Comparison of ENCODE assay signal across 11 mouse cellular contexts in genomic region chr14:74864805-74865483, GRCm38 (mm10).
DNase-seq lines count a peak whose midpoint lies in the region; ATAC-seq and TF ChIP-seq lines count a peak whose summit lies in the region.
"Had no signal": no experiment of that assay in that cellular context is flagged by ENCODE, and none has a peak within 500 bp of the region (broad histone marks: within the 10 kb centered on the region; RNA-seq: fewer than 3 reads in every experiment).

No protein-coding gene starts in this region.

- TF ChIP-seq EP300 in ES-Bruce4 (IDR thresholded peaks at IDR 0.05; ENCODE audit: insufficient read depth, low read depth, low read length), result no peak

- H3K4me2 ChIP-seq in kidney, embryonic 15.5 days, result no peak overlapping the region
- H3K4me2 ChIP-seq in embryonic facial prominence, embryonic 13.5 days, result no peak overlapping the region
- no peak overlapping the region for H3K4me2 ChIP-seq in liver, embryonic 15.5 days
- H3K4me2 ChIP-seq in forebrain, embryonic 11.5 days (ENCODE audit: low read depth, low read length, severe bottlenecking), result no peak overlapping the region

- ATAC-seq in kidney, embryonic 15.5 days (replicated peaks; ENCODE audit: low FRiP score), result peak; percentile 52; the same call in 1 of the 2 replicates
- ATAC-seq in embryonic facial prominence, embryonic 13.5 days (ENCODE audit: insufficient number of reproducible peaks, insufficient read depth, low FRiP score, low TSS enrichment, low read depth), result no peak
- no peak for ATAC-seq in liver, embryonic 15.5 days (ENCODE audit: insufficient read depth)
- ATAC-seq in forebrain, embryonic 11.5 days (replicated peaks; ENCODE audit: low FRiP score), result no peak

- H3K27me3 ChIP-seq in kidney, embryonic 15.5 days, result no peaks in the 10 kb centered on the region
- no peaks in the 10 kb centered on the region for H3K27me3 ChIP-seq in ES-Bruce4 (ENCODE audit: control insufficient read depth, insufficient read depth, low read length, poor library complexity, severe bottlenecking)
- H3K27me3 ChIP-seq in embryonic facial prominence, embryonic 13.5 days, result no peaks in the 10 kb centered on the region
- no peaks in the 10 kb centered on the region for H3K27me3 ChIP-seq in liver, embryonic 15.5 days
- no peaks in the 10 kb centered on the region for H3K27me3 ChIP-seq in forebrain, embryonic 11.5 days (ENCODE audit: control insufficient read depth, insufficient read depth, low read length)

- H3K4me1 ChIP-seq in kidney, embryonic 15.5 days, result peaks cover 69% of the 10 kb centered on the region
- peaks cover 1% of the 10 kb centered on the region for H3K4me1 ChIP-seq in ES-Bruce4 (ENCODE audit: control insufficient read depth, insufficient read depth, low read length)
- peaks cover 42% of the 10 kb centered on the region for H3K4me1 ChIP-seq in embryonic facial prominence, embryonic 13.5 days
- peaks cover 61% of the 10 kb centered on the region for H3K4me1 ChIP-seq in liver, embryonic 15.5 days (replicated peaks)
- peaks cover 2% of the 10 kb centered on the region; the same call in 1 of the 2 replicates for H3K4me1 ChIP-seq in forebrain, embryonic 11.5 days (replicated peaks; ENCODE audit: control insufficient read depth, insufficient read depth, low read length)

- H3K36me3 ChIP-seq in kidney, embryonic 15.5 days, result no peaks in the 10 kb centered on the region
- H3K36me3 ChIP-seq in ES-Bruce4 (ENCODE audit: control insufficient read depth, insufficient read depth, low read length, poor library complexity, severe bottlenecking), result no peaks in the 10 kb centered on the region
- H3K36me3 ChIP-seq in embryonic facial prominence, embryonic 13.5 days, result no peaks in the 10 kb centered on the region
- H3K36me3 ChIP-seq in liver, embryonic 15.5 days (replicated peaks), result no peaks in the 10 kb centered on the region
- no peaks in the 10 kb centered on the region for H3K36me3 ChIP-seq in forebrain, embryonic 11.5 days (ENCODE audit: control insufficient read depth, insufficient read depth, low read length)

- 46% methylated on average over 5 of the region's 5 CpGs for WGBS in kidney, embryonic 15.5 days
- 61% methylated on average over 5 of the region's 5 CpGs for WGBS in embryonic facial prominence, embryonic 13.5 days
- WGBS in liver, embryonic 15.5 days (ENCODE audit: insufficient replicate concordance), result 57% methylated on average over 5 of the region's 5 CpGs
- WGBS in forebrain, embryonic 11.5 days, result 85% methylated on average over 5 of the region's 5 CpGs

- H3K4me3 ChIP-seq in kidney, embryonic 15.5 days (replicated peaks), result no peak overlapping the region
- no peak overlapping the region for H3K4me3 ChIP-seq in ES-Bruce4 (ENCODE audit: low read depth, low read length)
- no peak overlapping the region for H3K4me3 ChIP-seq in embryonic facial prominence, embryonic 13.5 days
- no peak overlapping the region for H3K4me3 ChIP-seq in liver, embryonic 15.5 days (replicated peaks)
- H3K4me3 ChIP-seq in forebrain, embryonic 11.5 days (ENCODE audit: low read depth, low read length), result no peak overlapping the region
- H3K4me3 ChIP-seq in left cerebral cortex, adult 2 months, result no peak overlapping the region

- no peak for TF ChIP-seq CTCF in ES-Bruce4 (IDR thresholded peaks at IDR 0.05; ENCODE audit: low read depth, low read length)
- no peak for TF ChIP-seq CTCF in left cerebral cortex, adult 2 months (IDR thresholded peaks at IDR 0.05)

- peak overlapping the region; percentile 85 for H3K27ac ChIP-seq in kidney, embryonic 15.5 days
- 0 out of 2 replicates have a peak overlapping the region, but pooled peaks have one; percentile 8 for H3K27ac ChIP-seq in ES-Bruce4 (ENCODE audit: insufficient read depth, low read length)
- H3K27ac ChIP-seq in embryonic facial prominence, embryonic 13.5 days, result peak overlapping the region; percentile 16; the same call in 1 of the 2 replicates
- peak overlapping the region; percentile 29 for H3K27ac ChIP-seq in liver, embryonic 15.5 days (replicated peaks)
- H3K27ac ChIP-seq in forebrain, embryonic 11.5 days (ENCODE audit: low read depth, low read length), result no peak overlapping the region
- H3K27ac ChIP-seq in left cerebral cortex, adult 2 months, result no peak overlapping the region

- H3K9me3 ChIP-seq in kidney, embryonic 15.5 days (replicated peaks), result no peaks in the 10 kb centered on the region
- H3K9me3 ChIP-seq in ES-Bruce4 (replicated peaks; ENCODE audit: control insufficient read depth, insufficient read depth, low read length, poor library complexity, severe bottlenecking), result no peaks in the 10 kb centered on the region
- H3K9me3 ChIP-seq in embryonic facial prominence, embryonic 13.5 days, result no peaks in the 10 kb centered on the region
- H3K9me3 ChIP-seq in liver, embryonic 15.5 days (replicated peaks), result no peaks in the 10 kb centered on the region
- no peaks in the 10 kb centered on the region for H3K9me3 ChIP-seq in forebrain, embryonic 11.5 days (ENCODE audit: control insufficient read depth, low read length)

- no peak overlapping the region for H3K9ac ChIP-seq in kidney, embryonic 15.5 days
- no peak overlapping the region for H3K9ac ChIP-seq in ES-Bruce4 (ENCODE audit: low read depth, poor library complexity, severe bottlenecking)
- no peak overlapping the region for H3K9ac ChIP-seq in embryonic facial prominence, embryonic 13.5 days
- H3K9ac ChIP-seq in liver, embryonic 15.5 days, result no peak overlapping the region
- H3K9ac ChIP-seq in forebrain, embryonic 11.5 days (ENCODE audit: low read length), result no peak overlapping the region

- intact Hi-C loops in left cerebral cortex, adult 2 months (cut with DNase I), result no loop called here

- no peak for TF ChIP-seq POLR2A in ES-Bruce4 (IDR thresholded peaks at IDR 0.05; ENCODE audit: insufficient read depth, low read length)

- DNase-seq in kidney, postnatal 36 days, result no peak
- no peak for DNase-seq in forebrain, embryonic 11.5 days (ENCODE audit: low spot score)
- no peak for DNase-seq in left cerebral cortex, adult 2 months (ENCODE audit: extremely low spot score in 1 of 2, low spot score in 2 of 2)
- DNase-seq: adrenal gland, postnatal 14 days; heart, postnatal 36 days; kidney, postnatal 10 days; right cerebral cortex, postnatal 4 days had no signal

Comparison
In these comparisons a context has a peak if more than half of its experiments do, and no peak if none do; other contexts are left out.
1. H3K27ac ChIP-seq: peak in kidney, embryonic 15.5 days (single experiment), ES-Bruce4 (single experiment), embryonic facial prominence, embryonic 13.5 days (single experiment) and liver, embryonic 15.5 days (single experiment); none in forebrain, embryonic 11.5 days (single experiment) and left cerebral cortex, adult 2 months (single experiment).